Mouse (Mus musculus) MEL (cell line): ENCODE measurements around the gene Txnrd2. TPM values are rescaled to one million over a fixed set of nuclear protein-coding genes. Genes with fewer than 3 reads are reported as not detected.
A peak's percentile ranks its signal among the peaks of the same experiment; 100 is the strongest.

Experiments used
- DNase-seq: peaks from one replicate; pipeline ENCODE4 v3.0.0; 2011; ENCODE audit warnings: low read depth, low spot score
- H3K27ac ChIP-seq: 2 replicates; pipeline ENCODE4 v1.5.1; 2012; ENCODE audit warnings: low read depth, mild to moderate bottlenecking, control low read depth, low read length, moderate library complexity; ENCODE audit not compliant: control insufficient read depth
- H3K27me3 ChIP-seq, 2 experiments: fragments of 150-350 bp in 1 of 2; sonication (generic) in 1 of 2; 2 replicates each; pipeline ENCODE4 v1.6.1; 2012; ENCODE audit warnings: low read length in 2 of 2, mild to moderate bottlenecking in 2 of 2, improper control_type of control experiment in 1 of 2, moderate library complexity in 1 of 2; ENCODE audit not compliant: insufficient read depth in 2 of 2, control insufficient read depth in 1 of 2
- H3K36me3 ChIP-seq, 2 experiments: 2 replicates each; pipeline ENCODE4 v1.6.1; 2012 to 2014; ENCODE audit warnings: low read length in 2 of 2, improper control_type of control experiment in 1 of 2, inconsistent platforms in 1 of 2, mild to moderate bottlenecking in 1 of 2; ENCODE audit not compliant: insufficient read depth in 2 of 2, control insufficient read depth in 1 of 2
- H3K4me1 ChIP-seq, 2 experiments: fragments of 150-350 bp in 1 of 2; sonication (generic) in 1 of 2; 2 replicates each; pipeline ENCODE4 v1.6.1; 2012; ENCODE audit warnings: low read length in 2 of 2, improper control_type of control experiment in 1 of 2, mild to moderate bottlenecking in 1 of 2; ENCODE audit not compliant: insufficient read depth in 2 of 2, control insufficient read depth in 1 of 2
- H3K4me3 ChIP-seq, 2 experiments: fragments of 150-350 bp in 1 of 2; sonication (generic) in 1 of 2; 2 replicates each; pipeline ENCODE4 v1.5.1; 2012; ENCODE audit warnings: low read depth in 2 of 2, low read length in 2 of 2, mild to moderate bottlenecking in 2 of 2, moderate library complexity in 2 of 2, control low read depth in 1 of 2, improper control_type of control experiment in 1 of 2; ENCODE audit not compliant: control insufficient read depth in 1 of 2, insufficient read depth in 1 of 2
- H3K79me2 ChIP-seq: 2 replicates; pipeline ENCODE4 v1.6.1; 2012; ENCODE audit warnings: mild to moderate bottlenecking, low read length, moderate library complexity; ENCODE audit not compliant: control insufficient read depth, poor library complexity, insufficient read depth
- H3K9ac ChIP-seq: 2 replicates; pipeline ENCODE4 v1.6.1; 2012; ENCODE audit warnings: low read depth, mild to moderate bottlenecking, control low read depth, low read length, moderate library complexity; ENCODE audit not compliant: control insufficient read depth, poor library complexity, severe bottlenecking
- H3K9me3 ChIP-seq: fragments of 150-350 bp; sonication (generic); replicated peaks from 2 replicates; pipeline ENCODE4 v1.6.1; 2012; ENCODE audit warnings: mild to moderate bottlenecking, low read length, improper control_type of control experiment, moderate library complexity; ENCODE audit not compliant: insufficient read depth
- CTCF ChIP-seq, 3 experiments: IDR thresholded peaks in 2 of 3; conservative IDR thresholded peaks in 1 of 3; 2 replicates each; pipeline ENCODE4 v1.5.1; 2011 to 2012; ENCODE audit warnings: low read length in 3 of 3, low read depth in 2 of 3, mild to moderate bottlenecking in 2 of 3, improper control_type of control experiment in 1 of 3, inconsistent platforms in 1 of 3, mixed read lengths in 1 of 3, moderate library complexity in 1 of 3; ENCODE audit not compliant: control insufficient read depth in 1 of 3, insufficient read depth in 1 of 3, poor library complexity in 1 of 3, severe bottlenecking in 1 of 3
- ELF1 ChIP-seq: IDR thresholded peaks from 2 replicates; pipeline ENCODE4 v1.6.1; 2014; ENCODE audit warnings: low read depth, mild to moderate bottlenecking, inconsistent platforms, low read length, improper control_type of control experiment, moderate library complexity
- EP300 ChIP-seq, 2 experiments: IDR thresholded peaks; 2 replicates each; pipeline ENCODE4 v1.6.1; 2011; ENCODE audit warnings: improper control_type of control experiment in 2 of 2, low read length in 2 of 2, low read depth in 1 of 2, mild to moderate bottlenecking in 1 of 2
- JUND ChIP-seq: IDR thresholded peaks from 2 replicates; pipeline ENCODE4 v1.6.1; 2011; ENCODE audit warnings: low read depth, mild to moderate bottlenecking, improper control_type of control experiment, low read length
- MAFK ChIP-seq: IDR thresholded peaks from 2 replicates; pipeline ENCODE4 v1.6.1; 2011; ENCODE audit warnings: low read depth, mild to moderate bottlenecking, low read length, improper control_type of control experiment, borderline replicate concordance
- MAX ChIP-seq: IDR thresholded peaks from 2 replicates; pipeline ENCODE4 v1.6.1; 2011; ENCODE audit warnings: low read length, improper control_type of control experiment
- MXI1 ChIP-seq: IDR thresholded peaks from 2 replicates; pipeline ENCODE4 v1.6.1; 2011; ENCODE audit warnings: mild to moderate bottlenecking, low read depth, low read length, improper control_type of control experiment
- MYB ChIP-seq: IDR thresholded peaks from 2 replicates; pipeline ENCODE4 v1.6.1; 2011; ENCODE audit warnings: mild to moderate bottlenecking, low read depth, low read length, improper control_type of control experiment
- NELFE ChIP-seq: IDR thresholded peaks from 2 replicates; pipeline ENCODE4 v1.6.1; 2011; ENCODE audit warnings: low read depth, low read length, improper control_type of control experiment
- SIN3A ChIP-seq: IDR thresholded peaks from 2 replicates; pipeline ENCODE4 v1.6.1; 2012; ENCODE audit warnings: low read length, improper control_type of control experiment, inconsistent platforms
- TCF12 ChIP-seq: IDR thresholded peaks from 2 replicates; pipeline ENCODE4 v1.6.1; 2014; ENCODE audit warnings: low read depth, mild to moderate bottlenecking, inconsistent platforms, low read length, improper control_type of control experiment, moderate library complexity
- USF1 ChIP-seq: IDR thresholded peaks from 2 replicates; pipeline ENCODE4 v1.6.1; 2014; ENCODE audit warnings: low read depth, mild to moderate bottlenecking, inconsistent platforms, low read length, improper control_type of control experiment, moderate library complexity
- USF2 ChIP-seq, 2 experiments: IDR thresholded peaks; 2 replicates each; pipeline ENCODE4 v1.6.1; 2011 to 2012; ENCODE audit warnings: improper control_type of control experiment in 2 of 2, low read length in 2 of 2, borderline replicate concordance in 1 of 2, inconsistent platforms in 1 of 2, low read depth in 1 of 2, mild to moderate bottlenecking in 1 of 2; ENCODE audit not compliant: insufficient read depth in 1 of 2
- ZC3H11A ChIP-seq: IDR thresholded peaks from 2 replicates; pipeline ENCODE4 v1.6.1; 2012; ENCODE audit warnings: low read depth, mild to moderate bottlenecking, inconsistent platforms, low read length, improper control_type of control experiment
- polyA plus RNA-seq, 2 experiments: library from polyadenylated mRNA; stranded (reverse) in 1 of 2; unstranded in 1 of 2; fragments of >175 nt in 1 of 2; fragments of >200 nt in 1 of 2; gene quantifications; 2 replicates each; pipeline versions ENCODE4 v1.2.1 to v1.2.4; 2012; ENCODE audit warnings: low replicate concordance in 2 of 2, low read depth in 1 of 2; ENCODE audit not compliant: insufficient read length in 2 of 2, insufficient read depth in 1 of 2, missing spikeins in 1 of 2
- total RNA-seq: library from RNA; depleted of rRNA; stranded (reverse); fragments of 300-350 nt; gene quantifications from 2 replicates; pipeline ENCODE4 v1.2.3, GENCODE M21; 2012

The Txnrd2 gene
- total and polyA plus RNA-seq, 3 experiments: 31.2 to 46.8 TPM; not detected in 1

DNA sequence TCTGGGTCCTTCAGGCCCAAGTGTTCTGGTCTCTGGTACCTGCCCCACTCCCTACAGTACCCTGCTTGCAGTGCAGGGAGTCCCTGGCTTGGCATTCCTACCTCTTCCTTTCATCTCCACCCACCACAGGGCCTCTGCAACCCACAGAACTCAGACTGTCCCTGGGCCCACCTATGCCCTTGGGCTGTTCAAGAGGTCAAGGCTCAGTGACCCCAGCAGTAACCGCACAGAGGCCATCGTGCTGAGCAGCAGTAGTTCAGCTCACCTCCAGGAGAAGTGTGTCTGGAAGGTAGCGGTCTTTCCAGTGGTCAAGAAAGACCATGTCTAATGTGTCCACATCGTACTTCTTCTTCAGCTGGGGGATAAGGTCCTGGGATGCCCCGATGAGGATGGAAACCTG is 15.8 kb upstream of the Txnrd2 start:
- Histone ChIP-seq H3K27ac (no peak overlapping the region), H3K36me3 (peaks cover 8 to 20% of the 10 kb centered on the region in 2 experiments), H3K27me3 (no peaks in the 10 kb centered on the region), H3K79me2 (no peaks in the 10 kb centered on the region), H3K4me3 (no peak overlapping the region)
- no peak for DNase-seq
- TF ChIP-seq MYB (no peak), JUND (no peak), NELFE (no peak), MAFK (no peak), SIN3A (no peak), TCF12 (no peak), ELF1 (no peak), CTCF (IDR thresholded peaks at IDR 0.05 in 2 of 3, conservative IDR thresholded peaks at IDR 0.05 in 1 of 3; ENCODE audit: control insufficient read depth in 1 of 3, insufficient read depth in 1 of 3, low read depth in 2 of 3, low read length in 3 of 3, poor library complexity in 1 of 3, severe bottlenecking in 1 of 3) (no peak)
- TF ChIP-seq, all 39 proteins: peak for 0
- Histone ChIP-seq H3K9ac (no peak overlapping the region), H3K4me1 (peaks cover 9 to 18% of the 10 kb centered on the region in 2 experiments), H3K9me3 (no peaks in the 10 kb centered on the region)

- Histone ChIP-seq H3K27ac (no peak overlapping the region), H3K9ac (no peak overlapping the region), H3K4me3 (no peak overlapping the region), H3K4me1 (peaks cover 9 to 12% of the 10 kb centered on the region in 2 experiments), H3K9me3 (no peaks in the 10 kb centered on the region), H3K27me3 (no peaks in the 10 kb centered on the region), H3K79me2 (no peaks in the 10 kb centered on the region)
- DNase-seq: no peak
- TF ChIP-seq USF1 (no peak), NELFE (no peak), ZC3H11A (no peak), EP300 (IDR thresholded peaks at IDR 0.05; ENCODE audit: low read depth in 1 of 2, low read length in 2 of 2) (no peak), USF2 (IDR thresholded peaks at IDR 0.05; ENCODE audit: borderline replicate concordance in 1 of 2, insufficient read depth in 1 of 2, low read depth in 1 of 2, low read length in 2 of 2) (no peak), MAX (no peak)
- TF ChIP-seq, all 39 proteins: peak for 0
- peaks cover 8 to 13% of the 10 kb centered on the region in 2 experiments for H3K36me3 ChIP-seq
Observed at GRCm38 (mm10) chr16:18411026-18411649, 15.0 kb upstream of the Txnrd2 start.

DNA sequence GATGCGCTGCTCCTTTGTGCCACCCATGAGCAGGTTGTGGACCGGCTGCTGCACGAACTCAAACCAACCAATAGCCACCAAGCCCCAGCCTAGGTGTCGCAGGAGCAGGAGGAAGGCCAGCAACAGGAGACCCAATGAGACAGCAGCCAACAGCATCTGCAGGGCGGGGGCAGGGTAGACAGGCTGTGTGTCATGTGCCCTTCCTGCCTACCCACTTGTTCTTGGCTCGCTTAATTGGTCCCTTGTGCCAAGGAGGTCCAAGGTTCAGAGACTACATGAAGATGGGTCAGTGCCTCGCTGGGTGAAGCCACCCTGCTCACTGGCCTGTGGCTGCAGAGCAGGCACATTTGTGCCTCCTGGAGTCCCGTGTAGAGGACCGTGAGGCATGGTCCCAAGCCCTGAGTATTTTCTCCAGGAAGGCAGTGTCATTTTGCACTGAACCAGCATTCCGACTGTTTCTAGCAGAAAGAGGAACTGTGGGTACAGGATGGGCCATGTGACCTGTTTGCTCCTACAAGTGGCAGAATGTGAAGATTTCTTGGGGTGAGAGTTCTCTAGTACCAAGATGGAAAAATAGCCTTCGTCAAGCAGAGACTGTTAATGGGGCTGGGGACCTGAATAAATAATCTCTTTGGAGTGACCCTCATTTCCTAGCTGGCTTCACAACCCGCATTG is 14.2 kb upstream of the Txnrd2 start:
- H3K4me3 ChIP-seq: no peak overlapping the region
- peak overlapping the region; percentile 35; the same call in 1 of the 2 replicates for H3K27ac ChIP-seq
- peaks cover 9 to 12% of the 10 kb centered on the region in 2 experiments for H3K4me1 ChIP-seq
- no peak overlapping the region for H3K9ac ChIP-seq
- no peaks in the 10 kb centered on the region for H3K27me3 ChIP-seq
- DNase-seq: peak; percentile 36
- no peaks in the 10 kb centered on the region for H3K9me3 ChIP-seq
- H3K79me2 ChIP-seq: no peaks in the 10 kb centered on the region
- peaks cover 4 to 13% of the 10 kb centered on the region in 2 experiments for H3K36me3 ChIP-seq
- peak; percentile 43; the same call in 1 of the 2 replicates for TF ChIP-seq MXI1
- TF ChIP-seq USF2 (IDR thresholded peaks at IDR 0.05; ENCODE audit: borderline replicate concordance in 1 of 2, insufficient read depth in 1 of 2, low read depth in 1 of 2, low read length in 2 of 2): peak in 1 of 2 experiments; percentile 63; a peak in 1 of 4 replicates
- no peak for TF ChIP-seq EP300 (IDR thresholded peaks at IDR 0.05; ENCODE audit: low read depth in 1 of 2, low read length in 2 of 2)
- TF ChIP-seq USF1: peak; percentile 90
